Mouse (Mus musculus): ENCODE data around the gene Ermn.
A peak's percentile ranks its signal among the peaks of the same experiment; 100 is the strongest.

The Ermn gene

GRCm38 (mm10) chr2:58052821-58053581 is at the start of gene Ermn:
Gene Ermn (minus strand): TSS chr2:58052864.
- no peak for DNase-seq (ENCODE audit: low spot score in 2 of 2)

DNA sequence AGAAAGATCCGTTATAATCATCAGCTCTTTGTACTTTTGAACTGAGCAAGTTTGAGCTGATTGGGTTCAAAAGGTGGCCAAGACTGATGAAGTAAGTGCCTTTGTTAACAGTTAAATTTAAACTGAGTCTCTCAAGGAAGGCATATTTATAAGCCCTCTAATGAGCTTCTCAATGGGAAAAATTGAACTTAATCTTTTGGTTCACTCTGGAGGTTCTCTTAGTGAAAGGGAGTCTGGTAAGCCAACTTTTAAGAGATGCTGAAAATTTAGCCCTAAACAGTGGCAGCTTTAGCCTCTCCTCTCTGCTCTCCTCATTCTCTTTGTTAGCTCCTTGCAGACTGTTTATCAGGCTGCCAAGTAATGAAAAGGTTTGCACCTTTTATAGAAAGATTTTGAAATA is 42.2 kb upstream of the Ermn start:
- DNase-seq (ENCODE audit: low spot score in 2 of 2): no peak

- DNase-seq (ENCODE audit: low spot score in 2 of 2): no peak
These were observed 33.8 kb upstream of the Ermn start for GRCm38 (mm10) chr2:58086420-58086819.

DNA sequence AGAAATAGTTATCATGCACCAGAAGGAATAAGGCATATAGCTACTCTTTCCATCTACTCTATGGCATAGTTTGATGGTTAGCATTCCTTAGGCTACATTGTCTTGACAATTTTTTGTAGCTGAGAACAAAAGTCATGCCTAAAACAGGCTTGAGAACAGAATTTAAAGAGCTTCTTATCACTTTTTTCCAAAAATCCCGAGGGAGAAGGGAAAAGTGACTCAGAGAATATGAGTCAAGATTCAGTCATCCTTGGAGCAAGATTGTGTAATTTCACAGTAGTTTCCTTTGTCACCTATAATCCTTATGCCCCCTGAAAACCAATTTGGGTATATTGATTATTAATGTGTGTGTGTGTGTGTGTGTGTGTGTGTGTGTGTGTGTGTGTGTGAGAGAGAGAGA is 27.2 kb upstream of the Ermn start:
- peak in 1 of 2 experiments; percentile 12 for DNase-seq (ENCODE audit: low spot score in 2 of 2)

DNA sequence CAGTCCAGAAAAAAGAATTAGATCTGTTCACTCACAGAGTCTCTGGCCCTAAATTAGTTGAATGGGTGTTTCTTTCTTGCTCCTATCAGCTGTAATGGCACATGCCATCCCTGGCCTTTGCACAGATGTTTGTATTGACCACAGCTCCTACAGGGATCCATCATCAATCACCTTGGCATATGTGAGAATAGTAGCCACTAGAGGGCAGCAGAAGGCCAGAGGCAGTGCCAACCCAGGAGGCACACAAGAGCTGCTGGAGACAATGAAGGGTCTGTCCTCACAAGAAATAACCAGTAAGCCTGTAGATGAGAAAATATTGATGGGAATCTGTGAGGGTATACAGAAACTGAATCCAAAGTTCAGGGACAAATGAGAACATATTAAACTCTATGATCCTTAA is 2.7 kb upstream of the Ermn start:
- peak; percentile 12 to 34 for DNase-seq (ENCODE audit: low spot score in 2 of 2)

- no peak for DNase-seq (ENCODE audit: low spot score in 2 of 2)
These were observed 10.8 kb downstream of the Ermn start for GRCm38 (mm10) chr2:58041867-58042266.

GRCm38 (mm10) chr2:58036926-58037325 is 15.7 kb downstream of the Ermn start:
- no peak for DNase-seq (ENCODE audit: low spot score in 2 of 2)

- DNase-seq (ENCODE audit: low spot score in 2 of 2): no peak
These were observed 17.0 kb downstream of the Ermn start for GRCm38 (mm10) chr2:58035635-58036034.

GRCm38 (mm10) chr2:58031431-58031830 is 21.2 kb downstream of the Ermn start:
- DNase-seq (ENCODE audit: low spot score in 2 of 2): no peak

GRCm38 (mm10) chr2:58029404-58029803 is 23.3 kb downstream of the Ermn start:
- DNase-seq (ENCODE audit: low spot score in 2 of 2): no peak

GRCm38 (mm10) chr2:58026740-58027139 is 25.9 kb downstream of the Ermn start:
- no peak for DNase-seq (ENCODE audit: low spot score in 2 of 2)

GRCm38 (mm10) chr2:58023556-58023955 is 29.1 kb downstream of the Ermn start:
- no peak for DNase-seq (ENCODE audit: low spot score in 2 of 2)

GRCm38 (mm10) chr2:58007081-58007480 is 45.6 kb downstream of the Ermn start:
- no peak for DNase-seq (ENCODE audit: low spot score in 2 of 2)

DNA sequence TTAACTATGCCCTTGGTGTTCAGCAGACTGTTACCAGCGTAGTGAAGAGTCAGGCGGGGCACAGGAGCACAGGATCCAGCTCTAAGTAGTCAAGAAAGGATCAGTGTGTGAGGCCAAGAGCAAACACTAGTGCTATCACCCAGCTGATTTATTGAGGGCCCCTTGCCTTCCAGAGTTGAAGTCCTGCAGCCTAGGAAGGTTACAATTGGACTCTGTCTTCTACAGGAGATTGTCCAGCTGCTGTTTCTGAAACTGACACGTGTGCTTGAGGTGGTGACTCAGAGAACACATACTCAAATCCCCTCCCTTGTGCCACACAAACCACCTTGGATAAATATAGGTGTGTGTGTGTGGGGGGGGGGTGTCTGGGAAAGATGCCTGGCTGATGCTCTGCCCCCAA is 51.2 kb downstream of the Ermn start:
- no peak for DNase-seq (ENCODE audit: low spot score in 2 of 2)

GRCm38 (mm10) chr2:57997752-57998430 is 54.8 kb downstream of the Ermn start, which contains the start of gene Galnt5:
Gene Galnt5 (plus strand): TSS chr2:57997884.
- no peak for DNase-seq (ENCODE audit: low spot score in 2 of 2)
